Mouse (Mus musculus) NIH3T3 (cell line): ENCODE measurements at regions not wholly inside any gene's neighbourhood (a gene's known extent, or its start where the extent isn't known, plus 50 kb on each side); places are given as distances from the start of the nearest gene placed in this dataset.

Source experiments
- DNase-seq: peaks from one replicate; pipeline ENCODE4 v3.0.0-alpha.2; 2012; ENCODE audit warnings: low read depth

GRCm38 (mm10) chr10:56597382-56597781 lies 220.3 kb downstream of the Gja1 start:
- no peak for DNase-seq

- DNase-seq, result peak; percentile 46
Measured at GRCm38 (mm10) chr10:56598191-56598590, 221.1 kb downstream of the Gja1 start.

GRCm38 (mm10) chr10:56599923-56600322 lies 222.8 kb downstream of the Gja1 start:
- DNase-seq, result peak; percentile 5

GRCm38 (mm10) chr10:56611564-56612288 lies 234.6 kb downstream of the Gja1 start:
- peak; percentile 22 for DNase-seq

- DNase-seq, result no peak
Measured at GRCm38 (mm10) chr10:56642656-56643055, 265.5 kb downstream of the Gja1 start.

GRCm38 (mm10) chr10:56643376-56644135 lies 266.4 kb downstream of the Gja1 start:
- no peak for DNase-seq

GRCm38 (mm10) chr10:56660501-56660900 lies 283.4 kb downstream of the Gja1 start:
- DNase-seq, result no peak

- no peak for DNase-seq
Measured at GRCm38 (mm10) chr10:56673919-56674318, 296.8 kb downstream of the Gja1 start.

GRCm38 (mm10) chr10:56682901-56683300 lies 305.8 kb downstream of the Gja1 start:
- DNase-seq, result no peak

GRCm38 (mm10) chr10:56685655-56686250 lies 308.6 kb downstream of the Gja1 start:
- no peak for DNase-seq

- no peak for DNase-seq
Measured at GRCm38 (mm10) chr10:56691467-56691866, 314.3 kb downstream of the Gja1 start.

GRCm38 (mm10) chr10:56695100-56695499 lies 318.0 kb downstream of the Gja1 start:
- DNase-seq, result no peak

- no peak for DNase-seq
Measured at GRCm38 (mm10) chr10:56700126-56700525, 323.0 kb downstream of the Gja1 start.

- DNase-seq, result no peak
Measured at GRCm38 (mm10) chr10:56708411-56708810, 331.3 kb downstream of the Gja1 start.

- DNase-seq, result no peak
Measured at GRCm38 (mm10) chr10:56708886-56709285, 331.8 kb downstream of the Gja1 start.

- no peak for DNase-seq
Measured at GRCm38 (mm10) chr10:56712611-56713105, 335.5 kb downstream of the Gja1 start.

GRCm38 (mm10) chr10:56737073-56737472 lies 359.9 kb downstream of the Gja1 start:
- DNase-seq, result no peak

- no peak for DNase-seq
Measured at GRCm38 (mm10) chr10:56739621-56740020, 362.5 kb downstream of the Gja1 start.

- DNase-seq, result no peak
Measured at GRCm38 (mm10) chr10:56752134-56752533, 375.0 kb downstream of the Gja1 start.

- no peak for DNase-seq
Measured at GRCm38 (mm10) chr10:56753576-56753975, 376.4 kb downstream of the Gja1 start.

GRCm38 (mm10) chr10:56754546-56755175 lies 377.5 kb downstream of the Gja1 start:
- DNase-seq, result no peak

- DNase-seq, result no peak
Measured at GRCm38 (mm10) chr10:56770629-56771028, 393.5 kb downstream of the Gja1 start.
